Mouse (Mus musculus): ENCODE measurements at regions not wholly inside any gene's neighbourhood (a gene's known extent, or its start where the extent isn't known, plus 50 kb on each side); places are given as distances from the start of the nearest gene placed in this dataset.

DNA sequence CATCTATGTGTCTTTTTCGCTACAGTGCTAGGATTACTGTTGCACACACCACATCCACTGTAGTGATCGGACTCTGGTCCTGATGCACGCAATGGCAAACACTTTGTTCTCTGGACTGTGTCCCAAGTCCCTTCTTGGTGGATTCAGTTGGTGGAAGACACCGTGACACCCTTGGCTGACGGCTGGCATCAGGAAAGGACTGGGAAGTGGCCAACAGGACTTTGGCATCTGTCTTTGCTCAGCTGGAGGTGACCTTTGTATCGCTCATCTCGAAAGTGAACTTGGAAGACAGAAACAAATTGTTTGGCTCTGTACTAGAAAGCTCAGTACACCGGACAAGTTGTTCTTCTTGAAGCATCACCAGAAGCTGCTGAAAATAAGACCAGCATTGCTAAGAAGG, 88.9 kb upstream of the Mylip start:
- TF ChIP-seq CTCF (IDR thresholded peaks at IDR 0.05; ENCODE audit: low read depth) = no peak
- no peak for TF ChIP-seq EP300 (optimal IDR thresholded peaks at IDR 0.05)

Data from stomach, postnatal 0 days (tissue).